Mouse (Mus musculus): ENCODE measurements around the gene Tssk2.

Gene Tssk2

GRCm38 (mm10) chr16:17898462-17898861, at the start of gene Tssk2, which contains the start of gene Dgcr2:
Gene Tssk2, plus strand, starts transcription at chr16:17898637.
Gene Dgcr2, minus strand, starts transcription at chr16:17898562.
- no peak for DNase-seq

DNA sequence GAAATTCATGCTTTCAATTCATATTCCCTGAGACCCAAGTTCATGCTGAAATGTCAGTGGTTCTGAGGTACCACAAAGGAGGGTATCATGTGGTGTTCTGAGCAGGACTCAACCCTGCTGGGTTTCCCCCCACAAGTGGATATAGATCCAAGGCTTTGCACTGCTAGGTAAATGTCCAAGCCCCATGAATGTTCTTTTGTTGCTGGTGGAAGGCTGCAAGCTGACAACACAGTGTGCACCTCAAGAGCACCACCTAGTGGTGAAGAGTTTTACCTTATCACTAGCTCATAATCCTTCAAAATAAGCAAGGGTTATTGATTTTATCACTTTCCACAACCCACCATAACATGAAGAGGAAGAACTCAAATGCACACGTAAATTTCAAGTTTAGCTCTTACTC, 49.5 kb upstream of the Tssk2 start:
- DNase-seq, result peak; percentile 14

DNA sequence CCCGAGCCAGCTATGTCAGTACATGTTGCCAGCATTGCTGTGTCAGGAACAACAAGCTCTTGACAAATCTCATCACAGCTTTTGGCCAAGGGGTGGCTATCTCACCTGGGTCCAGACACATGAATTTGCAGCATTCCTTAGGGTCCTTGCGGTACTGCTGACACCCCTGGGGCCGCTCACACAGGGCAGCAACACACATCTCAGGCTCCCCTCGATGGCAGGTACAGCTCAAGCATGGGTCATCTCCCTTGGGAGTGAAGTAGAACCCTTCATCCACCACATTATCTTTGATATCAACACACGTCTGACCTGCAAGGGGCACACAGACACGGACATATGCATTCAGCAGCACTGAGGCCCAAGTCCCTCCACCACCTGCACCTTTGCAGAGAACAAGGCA, 49.0 kb upstream of the Tssk2 start:
- no peak for DNase-seq

- no peak for DNase-seq
These were observed 47.1 kb upstream of the Tssk2 start for GRCm38 (mm10) chr16:17851331-17851730.

DNA sequence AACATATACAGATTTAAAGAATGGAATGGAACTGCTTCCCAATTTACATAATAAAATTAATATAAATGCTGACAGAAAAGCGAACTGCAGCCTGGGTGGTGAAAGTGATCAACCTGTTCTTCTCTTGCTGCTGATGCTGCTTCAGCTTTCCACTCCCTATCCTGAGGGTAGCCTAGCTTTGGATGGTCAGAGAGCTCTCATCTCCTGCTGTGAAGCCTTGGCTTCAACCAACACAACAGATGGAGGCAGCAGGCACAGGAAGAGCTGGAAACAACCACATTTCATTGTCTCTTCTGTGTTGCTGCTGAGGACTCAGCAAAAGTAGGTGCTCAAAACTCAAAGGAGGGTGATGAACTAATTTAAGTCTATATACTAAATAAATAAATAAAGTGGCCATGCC, 46.6 kb upstream of the Tssk2 start:
- DNase-seq, result no peak

GRCm38 (mm10) chr16:17853263-17853662, 45.2 kb upstream of the Tssk2 start:
- DNase-seq, result no peak

GRCm38 (mm10) chr16:17857157-17857556, 41.3 kb upstream of the Tssk2 start:
- DNase-seq, result no peak

GRCm38 (mm10) chr16:17858592-17858991, 39.8 kb upstream of the Tssk2 start:
- DNase-seq, result peak; percentile 19

DNA sequence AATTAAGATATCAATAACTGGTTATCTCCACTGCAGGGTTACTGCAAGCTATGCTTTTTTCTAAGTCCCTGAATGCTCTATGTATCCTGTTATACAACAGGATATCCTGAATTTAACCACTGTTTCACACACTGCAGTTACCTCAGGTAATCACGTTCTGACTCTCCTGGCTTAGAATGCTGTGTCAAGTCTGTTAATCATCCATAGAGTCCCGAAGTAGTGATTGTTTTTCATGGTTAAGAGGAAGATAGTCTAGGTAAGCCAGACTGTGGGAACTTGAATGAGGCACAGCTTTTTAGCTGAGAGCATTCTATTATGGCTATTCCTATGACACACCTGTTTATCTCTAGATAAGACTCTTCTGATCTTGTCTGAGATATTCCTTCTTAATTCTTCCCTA, 33.1 kb upstream of the Tssk2 start:
- DNase-seq, result no peak

GRCm38 (mm10) chr16:17865770-17866169, 32.7 kb upstream of the Tssk2 start:
- DNase-seq, result no peak

DNA sequence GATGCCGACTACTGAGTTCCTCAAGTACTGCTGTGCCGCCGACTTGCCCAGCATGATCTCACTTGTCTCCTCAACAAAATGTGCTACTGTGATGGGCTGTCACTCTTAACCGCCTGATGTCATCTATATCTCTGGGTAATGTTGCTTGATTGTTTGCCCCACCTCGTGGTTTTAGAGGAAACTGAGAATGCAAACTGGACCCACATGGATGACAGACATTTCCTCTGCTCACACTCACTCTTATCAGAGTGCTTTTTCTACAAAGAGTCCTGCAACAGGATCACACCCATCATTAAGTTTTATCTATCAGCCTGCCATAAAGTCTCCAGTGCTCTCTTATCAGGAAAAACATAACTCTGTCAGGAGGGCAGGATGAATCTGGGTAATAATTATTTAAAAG, 27.2 kb upstream of the Tssk2 start:
- no peak for DNase-seq

GRCm38 (mm10) chr16:17872995-17873394, 25.4 kb upstream of the Tssk2 start:
- DNase-seq, result no peak

GRCm38 (mm10) chr16:17875174-17875573, 23.3 kb upstream of the Tssk2 start:
- no peak for DNase-seq

GRCm38 (mm10) chr16:17876096-17876495, 22.3 kb upstream of the Tssk2 start:
- DNase-seq, result no peak

DNA sequence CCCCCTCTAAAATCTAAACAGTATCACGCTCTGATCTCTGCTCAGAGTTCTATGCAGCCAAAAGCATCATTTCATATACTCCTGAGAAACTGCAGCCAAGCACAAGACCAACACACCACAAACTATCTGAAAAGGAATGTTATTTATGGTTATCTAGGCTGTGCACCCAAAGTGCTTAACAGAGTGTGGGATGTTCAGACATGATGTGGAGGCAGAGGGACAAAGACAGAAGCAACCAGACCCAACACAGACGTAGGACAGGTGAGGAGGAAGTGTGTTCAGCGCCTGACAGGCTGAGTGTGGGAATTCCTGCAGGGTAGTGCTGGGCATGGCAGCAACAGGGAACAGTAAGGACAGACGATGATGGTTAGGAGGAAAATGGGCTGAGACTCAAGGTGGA, 18.9 kb upstream of the Tssk2 start:
- no peak for DNase-seq

DNA sequence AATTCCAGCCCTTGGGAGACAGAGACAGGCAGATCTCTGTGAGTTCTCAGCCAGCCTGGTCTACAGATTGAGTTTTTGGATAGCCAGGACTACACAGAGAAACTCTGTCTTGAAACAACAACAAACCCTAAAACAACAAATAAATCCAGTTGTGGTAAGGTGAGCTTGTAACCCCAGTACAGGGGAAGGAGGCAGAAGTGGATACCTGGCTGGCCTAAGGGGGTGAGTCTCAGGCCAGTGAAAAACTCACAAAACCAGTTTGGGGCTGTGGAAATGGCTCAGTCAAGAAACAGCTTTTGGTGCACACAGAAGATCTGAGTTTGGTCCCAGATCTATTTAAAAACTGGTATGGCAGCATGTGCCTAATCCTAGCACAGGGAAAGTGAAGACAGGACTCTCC, 16.2 kb upstream of the Tssk2 start:
- no peak for DNase-seq

- no peak for DNase-seq
These were observed 14.3 kb upstream of the Tssk2 start for GRCm38 (mm10) chr16:17884116-17884515.

- DNase-seq, result no peak
These were observed 8.6 kb upstream of the Tssk2 start for GRCm38 (mm10) chr16:17889689-17890341.

DNA sequence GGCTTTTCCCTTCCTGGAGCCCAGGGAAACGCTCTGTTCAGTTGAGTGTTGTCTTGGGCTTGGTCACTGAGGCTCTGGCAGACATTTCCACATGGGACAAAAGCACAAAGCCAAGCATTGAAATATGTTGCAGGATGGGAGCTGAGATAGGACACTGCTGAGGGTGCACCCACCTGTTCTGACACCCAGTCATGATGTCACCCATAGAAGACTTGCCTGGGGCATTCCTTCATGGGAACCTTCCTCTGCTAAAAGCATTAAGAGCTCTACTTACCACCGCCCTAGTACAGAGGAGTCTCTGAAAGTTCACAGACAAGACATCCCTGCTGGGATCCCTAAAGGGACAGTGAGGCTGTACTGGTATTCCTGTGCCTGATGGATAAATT, 8.1 kb upstream of the Tssk2 start:
- peak; percentile 4 for DNase-seq

DNA sequence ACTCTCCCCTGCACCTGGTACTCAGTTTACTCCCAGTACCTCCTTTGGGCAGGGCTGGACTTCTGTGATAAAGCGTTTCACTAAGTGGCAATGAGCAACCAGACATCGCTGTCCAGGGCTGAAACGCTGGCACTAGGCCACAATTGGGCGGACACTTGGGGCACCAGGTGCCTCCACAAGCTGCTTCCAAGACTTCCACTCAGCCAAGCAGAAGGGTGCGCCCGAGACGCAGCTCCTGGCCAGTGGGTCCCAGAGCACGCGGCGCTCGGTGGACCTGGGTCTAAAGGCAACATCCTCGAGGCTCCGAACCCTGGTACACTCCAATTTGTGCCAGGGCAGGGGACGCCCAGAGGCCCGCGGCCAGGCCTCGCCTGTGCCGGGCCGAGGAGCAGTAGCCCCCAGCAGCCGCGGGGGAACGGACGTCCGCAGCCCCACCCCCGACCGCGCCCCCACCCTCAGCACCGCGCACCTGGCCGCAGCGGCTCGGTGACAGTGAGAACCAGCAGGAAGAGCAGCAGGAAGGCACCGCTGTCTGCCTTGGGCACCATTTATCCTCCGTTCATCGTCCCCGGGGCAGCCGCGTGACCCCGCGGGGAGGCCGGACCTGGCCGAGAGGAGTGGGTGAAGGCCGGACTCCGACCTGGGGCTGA, 7.4 kb upstream of the Tssk2 start:
- no peak for DNase-seq

- peak; percentile 100 for DNase-seq
These were observed 6.9 kb upstream of the Tssk2 start, which contains the start of gene Gm20518 for GRCm38 (mm10) chr16:17891567-17891959. Gene Gm20518, minus strand, starts transcription at chr16:17891671.

GRCm38 (mm10) chr16:17892606-17893005, 5.8 kb upstream of the Tssk2 start:
- no peak for DNase-seq

DNA sequence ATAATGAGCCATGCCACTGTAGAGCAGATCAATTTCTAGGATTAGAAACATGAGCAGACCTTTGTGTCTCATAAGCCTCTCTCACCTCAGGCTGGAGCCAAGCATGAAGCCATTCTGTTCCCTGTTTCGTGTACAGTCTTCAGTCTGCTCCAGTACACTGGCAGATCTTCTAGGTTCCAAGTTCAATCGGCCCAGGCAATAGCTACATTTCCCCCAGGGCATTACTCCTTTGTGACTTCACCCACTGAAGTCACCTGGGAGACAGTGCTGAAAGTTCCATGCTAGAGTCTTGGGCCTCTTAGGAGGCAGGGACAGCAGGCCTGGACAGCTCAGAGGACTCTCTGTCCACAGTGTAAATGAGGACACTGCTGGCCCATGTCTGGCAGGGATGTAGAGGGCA, 4.5 kb upstream of the Tssk2 start, which contains the start of gene Tssk1:
Gene Tssk1, plus strand, starts transcription at position 301 of the 400 bp plus-strand sequence.
- DNase-seq, result no peak

GRCm38 (mm10) chr16:17896091-17896490, 2.3 kb upstream of the Tssk2 start:
- no peak for DNase-seq

Measured in thymus, postnatal 25 days (tissue).